Mouse (Mus musculus): ENCODE data around the gene Magi2.

GRCm38 (mm10) chr5:20080605-20081309, 853.9 kb downstream of the Magi2 start:
- TF ChIP-seq CTCF (IDR thresholded peaks at IDR 0.05; ENCODE audit: extremely low read depth, insufficient read length, insufficient replicate concordance, low read depth, low read length) (no peak), POLR2A (IDR thresholded peaks at IDR 0.05; ENCODE audit: low read depth, low read length) (no peak)
